ENCODE assay signal across 11 mouse cellular contexts in genomic region chr7:137315544-137315940, GRCm38 (mm10). TPM values are rescaled to one million over a fixed set of nuclear protein-coding genes. Genes with fewer than 3 reads are reported as not detected.
DNase-seq lines count a peak whose midpoint lies in the region; ATAC-seq lines count a peak whose summit lies in the region.
"Had no signal": no experiment of that assay in that cellular context is flagged by ENCODE, and none has a peak within 500 bp of the region (broad histone marks: within the 10 kb centered on the region; RNA-seq: fewer than 3 reads in every experiment).

No protein-coding gene starts in this region.

- 3% methylated on average over 19 of the region's 19 CpGs for WGBS in kidney, embryonic 14.5 days
- under 1% methylated on average over 19 of the region's 19 CpGs for WGBS in forebrain, embryonic 11.5 days
- WGBS in intestine, embryonic 16.5 days = 5% methylated on average over 19 of the region's 19 CpGs
- under 1% methylated on average over 19 of the region's 19 CpGs for WGBS in neural tube, embryonic 13.5 days

- DNase-seq in kidney, postnatal 10 days = no peak
- no peak for DNase-seq in forebrain, embryonic 11.5 days (ENCODE audit: low spot score)
- DNase-seq in right cerebral cortex, postnatal 14 days = no peak
- DNase-seq in frontal cortex, postnatal 10 days (ENCODE audit: low spot score in 2 of 2) = no peak
- DNase-seq in layer of hippocampus, adult 9-11 months = no peak
- DNase-seq: cerebellum, adult 2 months; gastrocnemius, postnatal 10 days; liver, postnatal 0 days had no signal

- peaks cover 12% of the 10 kb centered on the region for H3K4me1 ChIP-seq in kidney, embryonic 14.5 days (ENCODE audit: control insufficient read depth, insufficient read depth, low read length)
- H3K4me1 ChIP-seq in forebrain, embryonic 11.5 days (replicated peaks; ENCODE audit: control insufficient read depth, insufficient read depth, low read length) = peaks cover 36% of the 10 kb centered on the region
- H3K4me1 ChIP-seq in intestine, embryonic 16.5 days (ENCODE audit: control insufficient read depth, insufficient read depth, low read length) = peaks cover 17% of the 10 kb centered on the region
- H3K4me1 ChIP-seq in neural tube, embryonic 13.5 days (replicated peaks) = peaks cover 82% of the 10 kb centered on the region

- no peaks in the 10 kb centered on the region for H3K36me3 ChIP-seq in kidney, embryonic 14.5 days (ENCODE audit: control insufficient read depth, insufficient read depth, low read length)
- H3K36me3 ChIP-seq in forebrain, embryonic 11.5 days (ENCODE audit: control insufficient read depth, insufficient read depth, low read length) = no peaks in the 10 kb centered on the region
- no peaks in the 10 kb centered on the region for H3K36me3 ChIP-seq in intestine, embryonic 16.5 days (ENCODE audit: control insufficient read depth, insufficient read depth, low read length)
- no peaks in the 10 kb centered on the region for H3K36me3 ChIP-seq in neural tube, embryonic 13.5 days

- H3K27me3 ChIP-seq in kidney, embryonic 14.5 days (ENCODE audit: control insufficient read depth, insufficient read depth, low read length) = peaks cover 86% of the 10 kb centered on the region
- H3K27me3 ChIP-seq in forebrain, embryonic 11.5 days (ENCODE audit: control insufficient read depth, insufficient read depth, low read length) = peaks cover 85% of the 10 kb centered on the region
- H3K27me3 ChIP-seq in intestine, embryonic 16.5 days (replicated peaks; ENCODE audit: control insufficient read depth, insufficient read depth, low read length) = peaks cover 81% of the 10 kb centered on the region
- peaks cover 42% of the 10 kb centered on the region for H3K27me3 ChIP-seq in neural tube, embryonic 13.5 days

- H3K4me2 ChIP-seq in kidney, embryonic 14.5 days (replicated peaks; ENCODE audit: low read depth, low read length) = peak overlapping the region; percentile 95; the same call in 1 of the 2 replicates
- H3K4me2 ChIP-seq in forebrain, embryonic 11.5 days (ENCODE audit: low read depth, low read length, severe bottlenecking) = peak overlapping the region; percentile 86; the same call in 1 of the 2 replicates
- H3K4me2 ChIP-seq in intestine, embryonic 16.5 days (ENCODE audit: low read depth, low read length) = peak overlapping the region; percentile 96; the same call in 1 of the 2 replicates
- H3K4me2 ChIP-seq in neural tube, embryonic 13.5 days = peak overlapping the region; percentile 76

- ATAC-seq in kidney, embryonic 14.5 days (ENCODE audit: low FRiP score, low TSS enrichment) = no peak
- no peak for ATAC-seq in forebrain, embryonic 11.5 days (replicated peaks; ENCODE audit: low FRiP score)
- ATAC-seq in intestine, embryonic 16.5 days = no peak
- no peak for ATAC-seq in neural tube, embryonic 13.5 days (ENCODE audit: low read depth)
- ATAC-seq: liver, postnatal 0 days had no signal

- H3K9me3 ChIP-seq in kidney, embryonic 14.5 days (ENCODE audit: control insufficient read depth, low read length) = no peaks in the 10 kb centered on the region
- no peaks in the 10 kb centered on the region for H3K9me3 ChIP-seq in forebrain, embryonic 11.5 days (ENCODE audit: control insufficient read depth, low read length)
- no peaks in the 10 kb centered on the region for H3K9me3 ChIP-seq in intestine, embryonic 16.5 days (ENCODE audit: control insufficient read depth, low read length)
- no peaks in the 10 kb centered on the region for H3K9me3 ChIP-seq in neural tube, embryonic 13.5 days

- no peak overlapping the region for H3K27ac ChIP-seq in kidney, embryonic 14.5 days (ENCODE audit: low read depth, low read length)
- H3K27ac ChIP-seq in forebrain, embryonic 11.5 days (ENCODE audit: low read depth, low read length) = no peak overlapping the region
- no peak overlapping the region for H3K27ac ChIP-seq in intestine, embryonic 16.5 days (ENCODE audit: low read length)
- H3K27ac ChIP-seq in neural tube, embryonic 13.5 days (replicated peaks) = peak overlapping the region; percentile 99

- peak overlapping the region; percentile 54; the same call in 1 of the 2 replicates for H3K4me3 ChIP-seq in kidney, embryonic 14.5 days (ENCODE audit: low read length)
- H3K4me3 ChIP-seq in forebrain, embryonic 11.5 days (ENCODE audit: low read depth, low read length) = peak overlapping the region; percentile 54
- H3K4me3 ChIP-seq in intestine, embryonic 16.5 days (ENCODE audit: low read length) = peak overlapping the region; percentile 19; the same call in 1 of the 2 replicates
- peak overlapping the region; percentile 88 for H3K4me3 ChIP-seq in neural tube, embryonic 13.5 days

- no peak overlapping the region for H3K9ac ChIP-seq in kidney, embryonic 14.5 days (ENCODE audit: low read depth, low read length)
- H3K9ac ChIP-seq in forebrain, embryonic 11.5 days (ENCODE audit: low read length) = peak overlapping the region; percentile 27; the same call in 1 of the 2 replicates
- peak overlapping the region; percentile 42; the same call in 1 of the 2 replicates for H3K9ac ChIP-seq in intestine, embryonic 16.5 days (ENCODE audit: low read depth, low read length)
- peak overlapping the region; percentile 99 for H3K9ac ChIP-seq in neural tube, embryonic 13.5 days
- H3K9ac ChIP-seq: liver, postnatal 0 days had no signal

RNA-seq across cellular contexts. Expression of gene Ebf3, which starts 1.3 kb away (rescaled TPM):
- polyA plus RNA-seq in kidney, embryonic 14.5 days (2014; fragmentation: Nextera tagmentation; extraction: Ambion mirVana) = 1.8 and 2.3 TPM in 2 replicates
- 2.9 and 3.6 TPM in 2 replicates for polyA plus RNA-seq in forebrain, embryonic 11.5 days (2014; fragmentation: Nextera tagmentation; extraction: Ambion mirVana)
- polyA plus RNA-seq in intestine, embryonic 16.5 days (2015; fragmentation: Nextera tagmentation; extraction: Ambion mirVana) = 0.22 and 0.43 TPM in 2 replicates
- polyA plus RNA-seq in neural tube, embryonic 13.5 days (2015; fragmentation: Nextera tagmentation; extraction: Ambion mirVana) = 23.9 and 24.1 TPM in 2 replicates
- polyA plus RNA-seq: liver, postnatal 0 days had no signal

Comparison
In these comparisons a context has a peak if more than half of its experiments do, and no peak if none do; other contexts are left out.
1. H3K4me3 ChIP-seq: peak in every context shown above with its lines; median percentile 88 in neural tube, embryonic 13.5 days; 54 in kidney, embryonic 14.5 days; 54 in forebrain, embryonic 11.5 days; 19 in intestine, embryonic 16.5 days.